Mouse (Mus musculus) testis, adult 2 months (tissue): ENCODE measurements around the gene Cyth2. TPM values are rescaled to one million over a fixed set of nuclear protein-coding genes. Genes with fewer than 3 reads are reported as not detected.

Experiments
- H3K27ac ChIP-seq: fragments of 200-500 bp; 2 replicates; pipeline ENCODE4 v1.5.1; 2012; ENCODE audit warnings: low read depth, low read length; ENCODE audit not compliant: control insufficient read depth, insufficient read depth
- H3K27me3 ChIP-seq: fragments of 200-500 bp; 2 replicates; pipeline ENCODE4 v1.6.1; 2012; ENCODE audit warnings: mild to moderate bottlenecking, low read length, moderate library complexity; ENCODE audit not compliant: control insufficient read depth, insufficient read depth
- H3K36me3 ChIP-seq: fragments of 200-500 bp; 2 replicates; pipeline ENCODE4 v1.6.1; 2012; ENCODE audit warnings: mild to moderate bottlenecking, low read length; ENCODE audit not compliant: control insufficient read depth, insufficient read depth
- H3K4me1 ChIP-seq: fragments of 200-500 bp; 2 replicates; pipeline ENCODE4 v1.6.1; 2012; ENCODE audit warnings: low read length; ENCODE audit not compliant: control insufficient read depth, insufficient read depth
- H3K4me3 ChIP-seq: fragments of 200-500 bp; 2 replicates; pipeline ENCODE4 v1.5.1; 2012; ENCODE audit warnings: low read depth, mild to moderate bottlenecking, low read length, moderate library complexity, mixed read lengths; ENCODE audit not compliant: control insufficient read depth
- CTCF ChIP-seq: fragments of 200-500 bp; IDR thresholded peaks from 2 replicates; pipeline ENCODE4 v1.5.1; 2012; ENCODE audit warnings: low read depth, mild to moderate bottlenecking, inconsistent platforms, low read length, moderate library complexity; ENCODE audit not compliant: control insufficient read depth, insufficient read depth, insufficient replicate concordance
- POLR2A ChIP-seq: fragments of 200-500 bp; IDR thresholded peaks from 2 replicates; pipeline ENCODE4 v1.6.1; 2012; ENCODE audit warnings: low read depth, mild to moderate bottlenecking, inconsistent platforms, low read length, moderate library complexity; ENCODE audit not compliant: control insufficient read depth
- polyA plus RNA-seq: library from polyadenylated mRNA; depleted of rRNA; stranded (reverse); fragments of >200 nt; gene quantifications from 2 replicates; pipeline ENCODE4 v1.2.3, GENCODE M21; 2012

The Cyth2 gene
- polyA plus RNA-seq, 1 experiment = 149 TPM

DNA sequence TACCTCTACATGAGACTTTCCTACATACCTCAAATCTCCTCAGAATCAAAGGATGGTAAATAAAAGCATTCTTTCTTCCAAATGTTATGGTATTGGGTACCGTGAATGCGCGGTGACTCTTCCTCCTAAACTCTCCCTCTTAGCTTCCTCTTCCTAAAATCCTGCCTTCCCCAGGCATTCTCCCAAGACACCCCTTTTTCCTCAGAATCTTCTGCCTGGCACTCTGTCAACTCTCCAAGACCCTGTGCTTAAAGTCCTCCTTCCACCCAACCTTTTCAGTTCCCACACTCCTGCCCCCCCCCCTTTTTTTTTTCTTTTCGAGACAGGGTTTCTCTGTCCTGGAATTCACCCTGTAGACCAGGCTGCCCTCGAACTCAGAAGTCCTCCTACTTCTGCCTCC is 460 bp upstream of the Cyth2 start:
- Histone ChIP-seq H3K4me3 (peak overlapping the region; percentile 99), H3K27me3 (no peaks in the 10 kb centered on the region), H3K4me1 (peaks cover 31% of the 10 kb centered on the region), H3K36me3 (peaks cover 3% of the 10 kb centered on the region; the same call in 1 of the 2 replicates), H3K27ac (peak overlapping the region; percentile 79)
- no peak for TF ChIP-seq POLR2A
- TF ChIP-seq CTCF = no peak

DNA sequence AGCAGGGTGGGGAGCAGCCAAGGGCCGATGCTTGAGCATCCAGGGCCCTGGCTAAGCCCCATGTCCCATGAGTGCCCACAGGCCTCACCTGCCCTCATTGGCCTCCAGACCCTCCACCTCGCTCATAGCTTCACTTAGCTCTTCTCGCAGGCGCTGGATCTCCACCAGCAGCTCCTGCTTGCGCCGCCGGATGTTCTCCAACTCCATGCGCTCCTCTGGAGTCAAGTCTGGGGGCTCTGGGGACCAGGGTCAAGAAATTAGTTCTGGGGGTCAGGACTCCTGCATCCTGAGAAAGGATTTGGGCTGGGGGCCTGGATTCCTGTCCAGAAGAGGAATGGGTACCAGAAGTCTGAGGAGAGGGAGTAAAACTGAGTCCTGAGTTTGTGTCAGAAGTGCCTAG is 1.5 kb downstream of the Cyth2 start:
- Histone ChIP-seq H3K4me1 (peaks cover 33% of the 10 kb centered on the region), H3K27me3 (no peaks in the 10 kb centered on the region), H3K36me3 (peaks cover 10% of the 10 kb centered on the region), H3K4me3 (peak overlapping the region; percentile 99), H3K27ac (peak overlapping the region; percentile 93)
- TF ChIP-seq CTCF = no peak
- no peak for TF ChIP-seq POLR2A

DNA sequence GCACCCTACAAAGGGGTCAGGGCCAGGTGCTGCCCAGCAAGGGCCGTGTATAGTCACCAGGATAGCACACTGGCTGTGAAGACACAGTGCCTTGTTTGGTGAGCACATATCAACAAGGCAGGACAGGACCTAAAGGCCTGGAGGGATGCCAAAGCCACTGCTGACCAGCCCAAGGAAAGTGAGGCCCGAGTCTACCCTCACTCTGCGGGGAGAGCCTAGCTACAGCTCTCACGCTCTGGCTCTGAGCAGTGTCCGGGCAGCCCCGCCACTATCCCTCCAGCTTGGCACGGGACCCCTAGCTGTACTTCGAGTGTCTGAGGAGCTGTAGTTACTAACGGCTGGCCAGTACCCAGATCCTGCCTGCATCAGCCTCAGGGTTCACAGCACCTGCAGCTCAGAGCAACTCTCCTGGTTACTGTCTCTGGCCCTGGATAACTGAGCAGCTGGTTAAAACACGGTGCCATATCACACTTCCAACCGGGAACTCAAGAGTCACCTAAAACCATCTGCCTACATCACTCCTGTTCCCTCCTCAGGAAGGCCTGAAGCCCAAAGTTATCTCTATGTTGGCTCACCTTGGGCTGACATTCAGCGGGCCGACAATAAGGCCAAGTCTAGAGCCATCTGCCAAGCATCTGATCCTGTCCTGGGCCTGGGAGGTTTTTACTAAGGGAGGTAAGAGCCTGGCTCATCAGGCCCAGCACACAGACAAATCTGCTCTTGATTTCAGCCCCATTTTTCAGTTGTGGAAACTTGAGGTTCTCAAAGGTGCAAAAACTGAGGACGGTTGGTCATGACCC is 4.9 kb downstream of the Cyth2 start:
- Histone ChIP-seq H3K4me3 (no peak overlapping the region), H3K36me3 (peaks cover 14% of the 10 kb centered on the region), H3K4me1 (peaks cover 23% of the 10 kb centered on the region), H3K27ac (no peak overlapping the region), H3K27me3 (no peaks in the 10 kb centered on the region)
- no peak for TF ChIP-seq CTCF
- TF ChIP-seq POLR2A = no peak

DNA sequence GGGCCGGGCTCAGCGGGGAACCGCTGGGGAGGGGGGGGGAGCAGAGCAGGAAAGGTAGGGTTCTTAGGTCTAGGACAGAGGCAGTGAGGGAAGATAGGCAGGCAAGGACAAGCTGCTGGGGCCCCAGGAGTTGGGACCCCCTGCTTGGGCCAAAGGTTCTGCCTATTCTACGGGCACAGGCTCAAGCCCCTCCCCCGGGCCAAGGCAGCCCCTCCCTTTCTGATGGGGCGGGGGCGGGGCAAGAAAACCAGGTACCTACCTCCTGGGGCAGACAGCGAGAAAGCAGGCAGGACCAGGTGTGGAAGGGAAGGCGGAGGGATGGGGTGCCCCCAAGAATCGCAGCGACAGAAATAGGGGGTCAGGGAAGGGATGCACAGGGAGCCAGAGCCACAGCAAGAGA is 5.9 kb downstream of the Cyth2 start:
- H3K4me3 ChIP-seq = no peak overlapping the region
- H3K36me3 ChIP-seq = peaks cover 14% of the 10 kb centered on the region
- TF ChIP-seq POLR2A = no peak
- no peak for TF ChIP-seq CTCF
- no peaks in the 10 kb centered on the region for H3K27me3 ChIP-seq
- H3K4me1 ChIP-seq = peaks cover 22% of the 10 kb centered on the region
- H3K27ac ChIP-seq = no peak overlapping the region

DNA sequence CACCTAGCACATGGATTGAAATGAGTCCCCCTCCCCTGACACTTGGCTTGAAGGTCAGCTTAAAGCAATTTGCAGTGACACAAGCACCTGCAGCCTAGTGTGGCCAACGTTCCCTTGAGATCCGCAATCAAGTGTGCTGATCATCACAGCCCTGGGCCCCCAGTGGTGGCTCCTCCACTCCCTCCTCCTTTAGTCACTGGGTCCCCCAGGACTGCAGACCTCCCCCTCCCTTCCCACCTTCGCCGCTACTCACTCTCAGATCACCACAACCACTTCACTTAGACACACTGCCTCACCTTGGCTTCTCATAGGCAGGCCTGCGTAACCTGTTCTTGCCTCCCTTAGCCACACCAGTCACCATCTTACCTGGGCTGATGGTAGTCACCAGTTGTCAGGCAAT is 8.4 kb downstream of the Cyth2 start:
- Histone ChIP-seq H3K4me1 (peaks cover 14% of the 10 kb centered on the region), H3K4me3 (no peak overlapping the region), H3K27ac (no peak overlapping the region), H3K36me3 (peaks cover 11% of the 10 kb centered on the region), H3K27me3 (no peaks in the 10 kb centered on the region)
- TF ChIP-seq CTCF = no peak
- no peak for TF ChIP-seq POLR2A

DNA sequence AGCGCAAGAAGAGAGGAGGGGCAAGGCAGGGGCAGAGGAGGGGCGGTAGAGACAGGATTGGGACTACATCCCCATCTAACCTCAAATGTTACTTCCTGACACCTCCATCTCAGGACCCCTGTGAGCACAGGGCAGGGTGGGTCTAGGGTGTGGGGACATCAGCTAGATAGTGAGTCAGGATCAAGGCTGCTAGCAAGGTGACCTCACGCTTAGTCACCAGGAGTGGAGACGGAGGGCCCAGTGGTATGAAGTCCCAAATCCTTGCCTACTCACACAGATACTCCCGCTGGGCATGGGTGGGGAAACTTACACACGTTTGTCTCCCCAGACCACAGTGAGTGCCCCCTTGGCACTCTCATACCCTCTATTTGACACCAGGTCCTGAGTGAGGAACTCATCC is 11.8 kb downstream of the Cyth2 start:
- H3K27me3 ChIP-seq = peaks cover 2% of the 10 kb centered on the region; the same call in 1 of the 2 replicates
- H3K36me3 ChIP-seq = peaks cover 3% of the 10 kb centered on the region
- TF ChIP-seq POLR2A (no peak), CTCF (no peak)
- H3K4me1 ChIP-seq = peaks cover 11% of the 10 kb centered on the region; the same call in 1 of the 2 replicates
- no peak overlapping the region for H3K27ac ChIP-seq
- no peak overlapping the region for H3K4me3 ChIP-seq

DNA sequence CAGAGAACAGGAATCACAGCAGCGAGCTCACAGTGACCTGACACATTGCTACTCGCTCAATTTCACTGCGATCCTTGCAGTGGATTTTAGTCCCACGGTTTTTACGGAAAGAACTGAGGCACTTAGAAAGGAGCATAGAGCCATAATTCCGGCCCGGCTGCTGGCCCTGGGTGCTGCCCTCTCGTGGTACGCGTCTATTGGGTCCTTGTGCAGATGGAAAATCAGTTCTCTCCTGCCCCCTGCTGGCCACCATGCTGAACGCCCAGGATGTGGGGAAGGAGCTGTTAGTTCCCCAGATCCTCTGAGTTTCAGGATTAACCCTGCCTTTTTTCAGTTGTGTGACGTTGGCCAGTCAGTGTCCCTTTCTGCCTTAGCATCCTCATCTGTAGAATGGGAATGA is 13.0 kb downstream of the Cyth2 start:
- Histone ChIP-seq H3K36me3 (no peaks in the 10 kb centered on the region), H3K27ac (no peak overlapping the region), H3K4me1 (peaks cover 11% of the 10 kb centered on the region; the same call in 1 of the 2 replicates), H3K4me3 (peak overlapping the region; percentile 76), H3K27me3 (peaks cover 2% of the 10 kb centered on the region; the same call in 1 of the 2 replicates)
- TF ChIP-seq CTCF = peak; percentile 98
- TF ChIP-seq POLR2A = no peak
